Mouse (Mus musculus) forebrain, embryonic 11.5 days (tissue): ENCODE data around the gene Nat14. TPM values are rescaled to one million over a fixed set of nuclear protein-coding genes. Genes with fewer than 3 reads are reported as not detected.
A peak's percentile ranks its signal among the peaks of the same experiment; 100 is the strongest.

Experiments
- ATAC-seq: fragments of 200-750 bp; cut with Nextera tagmentation; replicated peaks from 2 replicates; pipeline ENCODE4 v1.8.0; 2017; ENCODE audit warnings: moderate TSS enrichment; ENCODE audit not compliant: low FRiP score
- DNase-seq: peaks from one replicate; pipeline ENCODE4 v3.0.0-alpha.2; 2017; ENCODE audit warnings: low spot score
- H3K27ac ChIP-seq: fragments of 300-500 bp; sonication (generic); 2 replicates; pipeline ENCODE4 v1.5.1; 2014; ENCODE audit warnings: low read depth, low read length
- H3K27me3 ChIP-seq: fragments of 300-500 bp; sonication (generic); 2 replicates; pipeline ENCODE4 v1.6.1; 2014; ENCODE audit warnings: mild to moderate bottlenecking, low read length, mixed read lengths; ENCODE audit not compliant: control insufficient read depth, insufficient read depth
- H3K36me3 ChIP-seq: fragments of 300-500 bp; sonication (generic); 2 replicates; pipeline ENCODE4 v1.6.1; 2014; ENCODE audit warnings: mild to moderate bottlenecking, low read length, moderate library complexity, mixed read lengths; ENCODE audit not compliant: control insufficient read depth, insufficient read depth
- H3K4me1 ChIP-seq: fragments of 300-500 bp; sonication (generic); replicated peaks from 2 replicates; pipeline ENCODE4 v1.6.1; 2014; ENCODE audit warnings: low read length, mixed read lengths; ENCODE audit not compliant: control insufficient read depth, insufficient read depth
- H3K4me2 ChIP-seq: fragments of 300-500 bp; sonication (generic); 2 replicates; pipeline ENCODE4 v1.6.1; 2014; ENCODE audit warnings: low read depth, mild to moderate bottlenecking, low read length, moderate library complexity, mixed read lengths; ENCODE audit not compliant: severe bottlenecking
- H3K4me3 ChIP-seq: fragments of 300-500 bp; sonication (generic); 2 replicates; pipeline ENCODE4 v1.5.1; 2014; ENCODE audit warnings: low read depth, low read length
- H3K9ac ChIP-seq: fragments of 300-500 bp; sonication (generic); 2 replicates; pipeline ENCODE4 v1.6.1; 2014; ENCODE audit warnings: low read length
- H3K9me3 ChIP-seq: fragments of 300-500 bp; sonication (generic); 2 replicates; pipeline ENCODE4 v1.6.1; 2016; ENCODE audit warnings: low read length, mixed read lengths; ENCODE audit not compliant: control insufficient read depth
- WGBS: fragments of 180-500 bp; shearing (Covaris S2); extraction: QIAGEN DNeasy Blood & Tissue Kit; methylation state at CpG from one replicate; pipeline ENCODE4 v1.1.7; 2014; 5-methylcytosine and 5-hydroxymethylcytosine counted together
- polyA plus RNA-seq: library from polyadenylated mRNA; unstranded; fragments of >200 nt; fragmentation: Nextera tagmentation; extraction: Ambion mirVana; gene quantifications from 2 replicates; pipeline ENCODE4 v1.2.1, GENCODE M21; 2014

The Nat14 gene
- polyA plus RNA-seq, 1 experiment from 2014 or later, result 10.8 TPM

DNA sequence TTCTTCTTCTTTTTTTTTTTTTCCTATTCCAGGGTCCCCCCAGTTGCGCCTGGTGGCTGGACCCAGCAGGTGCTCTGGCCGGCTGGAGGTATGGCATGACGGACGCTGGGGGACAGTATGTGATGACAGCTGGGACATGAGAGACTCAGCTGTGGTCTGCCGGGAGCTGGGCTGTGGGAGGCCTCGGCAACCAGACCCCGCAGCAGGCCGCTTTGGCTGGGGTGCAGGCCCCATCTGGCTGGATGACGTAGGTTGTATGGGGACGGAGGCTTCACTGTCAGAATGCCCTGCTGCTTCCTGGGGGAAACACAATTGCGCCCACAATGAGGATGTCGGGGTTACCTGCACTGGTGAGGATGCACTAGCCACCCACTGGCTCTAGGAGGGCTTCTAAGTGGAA, 11.3 kb downstream of the Nat14 start:
- no peak overlapping the region for H3K4me2 ChIP-seq
- WGBS, result 85% methylated on average over 12 of the region's 12 CpGs
- ATAC-seq, result no peak
- no peak overlapping the region for H3K4me3 ChIP-seq
- no peak overlapping the region for H3K27ac ChIP-seq
- DNase-seq, result no peak
- no peaks in the 10 kb centered on the region for H3K4me1 ChIP-seq
- no peak overlapping the region for H3K9ac ChIP-seq
- H3K36me3 ChIP-seq, result no peaks in the 10 kb centered on the region; the same call in 1 of the 2 replicates
- no peaks in the 10 kb centered on the region for H3K27me3 ChIP-seq
- H3K9me3 ChIP-seq, result no peaks in the 10 kb centered on the region

DNA sequence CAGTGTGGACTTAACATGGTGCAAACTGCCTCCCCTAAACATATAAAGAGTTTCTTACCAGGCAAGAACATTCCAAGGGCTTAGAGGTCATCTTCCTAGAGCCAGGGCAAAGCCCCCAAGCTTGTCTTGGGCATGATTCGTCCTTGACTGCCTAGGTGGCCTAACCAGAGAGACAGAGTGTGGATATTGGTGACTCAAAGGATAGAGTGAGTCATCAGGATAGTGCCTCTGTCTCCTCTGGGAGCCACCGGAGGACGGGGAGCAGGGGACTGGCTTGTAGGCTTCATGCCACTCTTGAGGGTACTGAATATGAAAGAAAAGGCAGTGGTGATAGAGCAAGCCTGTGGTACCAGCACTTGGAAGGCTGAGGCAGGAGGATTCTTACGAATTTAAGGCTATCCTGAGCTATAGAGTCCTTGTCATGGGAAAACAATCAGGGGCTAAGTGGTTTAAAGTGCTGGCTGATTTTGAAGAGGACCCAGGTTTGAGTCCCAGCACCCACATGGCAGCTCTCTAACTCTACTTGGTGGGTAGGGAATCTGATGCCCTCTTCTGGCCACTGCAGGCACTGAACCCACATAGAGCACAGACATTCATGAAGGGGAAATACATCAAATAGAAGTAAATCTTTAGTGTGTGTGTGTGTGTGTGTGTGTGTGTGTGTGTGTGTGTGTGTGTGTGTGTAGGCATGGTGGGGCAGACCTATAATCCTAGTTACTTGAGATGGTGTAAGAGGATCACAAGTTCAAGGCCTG, 12.5 kb downstream of the Nat14 start:
- Histone ChIP-seq H3K9me3 (no peaks in the 10 kb centered on the region), H3K4me2 (no peak overlapping the region), H3K27ac (no peak overlapping the region), H3K9ac (no peak overlapping the region), H3K4me1 (no peaks in the 10 kb centered on the region), H3K4me3 (no peak overlapping the region), H3K36me3 (no peaks in the 10 kb centered on the region; the same call in 1 of the 2 replicates), H3K27me3 (no peaks in the 10 kb centered on the region)
- ATAC-seq (no peak), DNase-seq (no peak)
- 87% methylated on average over 4 of the region's 4 CpGs for whole genome bisulfite sequencing

DNA sequence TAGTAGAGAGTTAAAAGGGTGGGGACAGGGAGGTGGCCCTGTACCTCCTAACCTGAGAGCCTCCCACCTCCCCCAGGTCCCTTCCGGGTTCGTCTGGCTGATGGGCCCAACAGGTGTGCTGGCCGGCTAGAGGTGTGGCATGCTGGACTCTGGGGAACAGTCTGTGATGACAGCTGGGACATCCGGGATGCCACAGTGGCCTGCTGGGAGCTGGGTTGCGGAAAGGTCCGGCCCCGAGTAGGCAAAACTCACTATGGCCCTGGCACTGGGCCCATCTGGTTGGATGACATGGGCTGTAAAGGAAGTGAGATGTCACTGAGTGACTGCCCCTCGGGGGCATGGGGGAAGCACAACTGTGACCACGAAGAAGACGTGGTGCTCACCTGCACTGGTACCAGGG, 15.0 kb downstream of the Nat14 start:
- no peak overlapping the region for H3K27ac ChIP-seq
- ATAC-seq (no peak), DNase-seq (no peak)
- H3K4me3 ChIP-seq, result no peak overlapping the region
- no peaks in the 10 kb centered on the region for H3K4me1 ChIP-seq
- H3K4me2 ChIP-seq, result no peak overlapping the region
- H3K36me3 ChIP-seq, result no peaks in the 10 kb centered on the region; the same call in 1 of the 2 replicates
- 90% methylated on average over 10 of the region's 10 CpGs for WGBS
- no peaks in the 10 kb centered on the region for H3K27me3 ChIP-seq
- H3K9ac ChIP-seq, result no peak overlapping the region
- H3K9me3 ChIP-seq, result no peaks in the 10 kb centered on the region

DNA sequence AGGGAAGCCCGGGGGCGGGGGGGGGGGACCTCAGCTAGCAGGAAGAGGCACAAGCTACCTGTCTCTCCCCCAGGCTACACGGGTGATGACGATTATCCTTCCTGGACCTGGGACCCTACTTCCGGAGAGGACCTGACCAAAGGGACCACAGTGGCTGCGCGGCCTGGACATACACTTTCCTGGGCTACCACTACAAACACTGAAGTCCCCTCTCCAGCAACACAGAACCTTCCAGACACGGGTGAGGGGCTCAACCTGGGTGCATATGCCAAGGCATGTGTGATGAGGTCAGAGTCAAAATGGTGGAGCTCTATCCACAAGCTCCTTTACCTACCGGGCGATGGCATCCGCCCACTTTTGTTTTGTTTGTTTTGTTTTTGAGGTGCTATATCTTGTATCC, 15.6 kb downstream of the Nat14 start:
- WGBS, result 79% methylated on average over 11 of the region's 11 CpGs
- H3K4me1 ChIP-seq, result no peaks in the 10 kb centered on the region

DNA sequence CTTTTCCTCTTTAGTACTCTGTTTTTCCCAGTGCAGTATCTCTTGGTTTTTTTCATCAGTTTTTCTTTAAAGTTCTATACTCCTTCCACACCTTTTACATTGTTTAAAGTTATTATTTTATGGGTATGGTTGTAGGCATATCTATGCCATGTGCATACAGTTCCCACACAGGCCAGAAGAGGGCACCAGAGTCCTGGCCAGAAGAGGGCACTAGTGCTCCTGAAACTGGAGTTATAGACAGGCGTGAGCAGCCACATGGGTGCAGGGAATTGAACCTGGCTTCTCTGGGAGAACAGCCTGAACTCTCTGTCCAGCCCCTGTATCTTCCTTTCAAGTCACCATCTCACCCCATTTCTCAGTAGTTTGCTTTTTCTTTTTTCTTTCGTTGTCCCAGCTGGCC, 16.6 kb downstream of the Nat14 start:
- Histone ChIP-seq H3K36me3 (no peaks in the 10 kb centered on the region; the same call in 1 of the 2 replicates), H3K4me2 (no peak overlapping the region), H3K9ac (no peak overlapping the region), H3K9me3 (no peaks in the 10 kb centered on the region), H3K27me3 (no peaks in the 10 kb centered on the region), H3K4me3 (no peak overlapping the region), H3K27ac (no peak overlapping the region), H3K4me1 (no peaks in the 10 kb centered on the region)
- WGBS, result 33% methylated on average over 2 of the region's 2 CpGs
- 0 out of 2 replicates have a peak, but pooled peaks have one; percentile 26 for ATAC-seq
- peak; percentile 85 for DNase-seq

More for the DNA sequence above, 15.6 kb downstream of the Nat14 start:
- H3K36me3 ChIP-seq, result no peaks in the 10 kb centered on the region; the same call in 1 of the 2 replicates
- H3K27ac ChIP-seq, result no peak overlapping the region
- no peak for ATAC-seq
- H3K4me3 ChIP-seq, result no peak overlapping the region
- no peaks in the 10 kb centered on the region for H3K27me3 ChIP-seq
- no peak overlapping the region for H3K9ac ChIP-seq
- no peak for DNase-seq
- no peak overlapping the region for H3K4me2 ChIP-seq
- H3K9me3 ChIP-seq, result no peaks in the 10 kb centered on the region

DNA sequence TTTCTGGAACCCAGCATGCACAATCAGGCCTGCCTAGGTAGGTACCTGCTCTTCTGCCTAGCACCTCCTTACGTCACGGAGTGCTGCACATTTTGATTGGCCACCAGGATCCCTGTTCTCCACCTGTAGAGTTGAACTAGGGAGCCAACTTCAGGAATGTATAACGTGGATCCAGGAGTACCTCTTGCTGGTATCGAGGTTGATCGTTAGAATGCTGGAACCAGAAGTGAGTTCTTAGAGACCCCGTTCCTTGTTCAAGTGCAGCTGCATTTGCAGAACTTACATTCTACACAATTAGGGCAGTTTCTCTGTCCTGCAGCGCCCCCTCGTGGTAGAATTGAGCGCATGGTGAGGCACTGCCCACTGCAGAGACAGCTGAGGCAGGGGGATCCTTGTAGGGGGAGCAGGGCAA, 18.2 kb downstream of the Nat14 start:
- Histone ChIP-seq H3K9me3 (no peaks in the 10 kb centered on the region), H3K4me3 (no peak overlapping the region), H3K27ac (no peak overlapping the region), H3K9ac (no peak overlapping the region), H3K4me1 (no peaks in the 10 kb centered on the region), H3K4me2 (no peak overlapping the region), H3K27me3 (no peaks in the 10 kb centered on the region), H3K36me3 (no peaks in the 10 kb centered on the region)
- 22% methylated on average over 9 of the region's 9 CpGs for WGBS
- ATAC-seq (peak; percentile 39; the same call in 1 of the 2 replicates), DNase-seq (peak; percentile 90)

DNA sequence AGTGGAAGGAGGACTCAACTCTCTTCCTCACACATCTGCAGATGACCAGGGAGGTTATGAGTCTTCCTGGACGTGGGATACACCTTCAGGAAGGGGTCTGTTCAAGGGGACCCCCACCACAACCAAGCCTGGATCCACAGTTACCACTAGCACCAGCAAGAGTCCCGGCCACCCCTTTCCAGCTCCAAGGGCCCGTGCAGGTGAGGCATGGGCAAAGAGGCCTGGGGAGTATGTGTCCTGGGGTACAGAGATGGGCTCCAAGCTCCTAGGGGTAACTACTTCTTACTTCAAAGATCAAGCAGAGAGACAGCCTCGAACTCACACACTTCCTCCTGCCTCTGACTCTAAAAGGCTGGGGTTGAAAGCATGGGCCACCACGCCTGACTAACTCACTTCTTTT, 20.8 kb downstream of the Nat14 start:
- Histone ChIP-seq H3K4me1 (no peaks in the 10 kb centered on the region), H3K9ac (no peak overlapping the region), H3K4me3 (no peak overlapping the region), H3K4me2 (no peak overlapping the region), H3K36me3 (no peaks in the 10 kb centered on the region), H3K27ac (no peak overlapping the region), H3K9me3 (no peaks in the 10 kb centered on the region), H3K27me3 (no peaks in the 10 kb centered on the region)
- 62% methylated on average over 5 of the region's 5 CpGs for WGBS
- DNase-seq, result no peak
- no peak for ATAC-seq

DNA sequence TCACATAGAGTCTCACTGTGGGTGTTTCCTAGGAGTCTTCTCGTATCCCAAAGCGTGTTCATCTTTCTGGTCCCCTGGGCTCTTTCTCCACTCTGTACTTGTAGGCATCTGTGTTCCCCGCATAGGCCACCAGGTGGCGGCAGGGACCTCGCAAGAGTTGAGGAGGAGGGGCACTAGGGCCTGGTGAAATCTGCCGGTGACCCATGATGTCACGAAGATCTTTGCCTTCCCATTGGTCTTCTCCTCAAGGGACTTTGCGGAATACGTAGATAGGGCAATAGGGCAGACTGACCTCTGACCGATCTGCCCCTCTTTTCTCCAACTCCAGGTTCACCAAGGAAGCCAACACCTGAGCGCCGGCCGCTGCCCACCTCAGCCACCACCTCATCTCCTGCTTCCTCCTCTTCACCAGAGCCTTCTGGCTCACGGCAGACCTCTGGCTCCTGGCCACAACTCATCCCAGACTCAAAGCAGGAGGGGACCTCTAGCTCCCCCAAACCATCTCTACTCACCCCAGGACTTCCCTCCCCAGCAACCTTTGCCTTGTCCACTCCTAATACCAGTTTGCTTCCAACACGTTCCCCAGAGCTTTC, 21.5 kb downstream of the Nat14 start:
- Histone ChIP-seq H3K27ac (no peak overlapping the region), H3K4me3 (peak overlapping the region; percentile 5; the same call in 1 of the 2 replicates), H3K9ac (no peak overlapping the region), H3K4me2 (peak overlapping the region; percentile 29; the same call in 1 of the 2 replicates), H3K9me3 (no peaks in the 10 kb centered on the region), H3K36me3 (no peaks in the 10 kb centered on the region), H3K27me3 (no peaks in the 10 kb centered on the region), H3K4me1 (no peaks in the 10 kb centered on the region)
- WGBS, result 21% methylated on average over 15 of the region's 15 CpGs
- DNase-seq (peak; percentile 94), ATAC-seq (peak; percentile 71)
